Mouse (Mus musculus): ENCODE data around the gene Wfdc21. TPM values are rescaled to one million over a fixed set of nuclear protein-coding genes. Genes with fewer than 3 reads are reported as not detected.

The Wfdc21 gene
- polyA plus RNA-seq, 1 experiment from 2014 or later = not detected

DNA sequence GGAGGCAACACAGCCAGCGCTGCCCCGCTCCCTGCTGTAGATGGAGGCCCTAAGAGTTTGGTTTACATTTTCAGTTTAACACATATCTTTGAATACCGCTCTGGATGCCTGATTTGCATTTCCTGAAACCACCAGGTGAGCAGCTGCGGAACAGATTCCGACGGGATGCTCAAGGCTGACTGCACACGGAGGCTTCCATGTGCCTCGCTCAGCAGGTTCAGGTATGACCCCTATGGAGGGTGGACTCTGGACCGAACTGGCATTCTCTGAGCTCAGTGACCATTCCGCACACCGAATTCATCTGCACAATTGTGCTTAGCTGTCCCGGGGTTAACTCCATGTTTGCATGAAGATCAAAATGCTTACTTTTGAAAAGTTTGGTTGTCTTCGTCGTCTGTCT, 46.5 kb downstream of the Wfdc21 start:
- no peaks in the 10 kb centered on the region; the same call in 1 of the 2 replicates for H3K4me1 ChIP-seq

DNA sequence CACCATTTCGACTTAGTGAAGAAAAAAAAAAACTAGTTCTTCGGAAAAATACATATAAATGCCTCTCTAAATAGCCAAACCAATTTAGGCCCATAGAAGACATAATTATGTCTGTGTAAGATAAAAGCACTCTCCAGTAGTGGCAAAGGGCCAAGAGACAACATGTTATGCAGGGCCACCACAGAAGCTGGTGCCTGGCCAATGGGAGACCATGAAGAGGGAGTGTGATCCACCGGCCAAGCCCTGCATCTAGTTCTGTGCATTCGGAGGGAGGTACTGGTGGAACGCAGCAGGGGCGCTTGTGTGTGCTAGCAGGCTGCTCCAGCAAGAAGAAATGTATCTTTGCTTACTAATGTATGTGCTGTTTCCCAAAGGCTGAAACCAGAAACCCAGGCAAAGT, 49.4 kb downstream of the Wfdc21 start:
- DNase-seq (ENCODE audit: low spot score) = no peak
- Histone ChIP-seq H3K27me3 (ENCODE audit: insufficient read depth, poor library complexity, severe bottlenecking) (peaks cover 27% of the 10 kb centered on the region; the same call in 1 of the 2 replicates), H3K9me3 (no peaks in the 10 kb centered on the region), H3K4me1 (no peaks in the 10 kb centered on the region; the same call in 1 of the 2 replicates), H3K27ac (no peak overlapping the region), H3K4me3 (no peak overlapping the region), H3K36me3 (no peaks in the 10 kb centered on the region)
- WGBS = 82% methylated on average over 6 of the region's 6 CpGs

More for the DNA sequence above, 46.5 kb downstream of the Wfdc21 start:
- Histone ChIP-seq H3K27ac (no peak overlapping the region), H3K36me3 (no peaks in the 10 kb centered on the region), H3K9me3 (no peaks in the 10 kb centered on the region), H3K27me3 (ENCODE audit: insufficient read depth, poor library complexity, severe bottlenecking) (peaks cover 31% of the 10 kb centered on the region; the same call in 1 of the 2 replicates), H3K4me3 (no peak overlapping the region)
- no peak for DNase-seq (ENCODE audit: low spot score)
- 81% methylated on average over 14 of the region's 14 CpGs for WGBS

DNA sequence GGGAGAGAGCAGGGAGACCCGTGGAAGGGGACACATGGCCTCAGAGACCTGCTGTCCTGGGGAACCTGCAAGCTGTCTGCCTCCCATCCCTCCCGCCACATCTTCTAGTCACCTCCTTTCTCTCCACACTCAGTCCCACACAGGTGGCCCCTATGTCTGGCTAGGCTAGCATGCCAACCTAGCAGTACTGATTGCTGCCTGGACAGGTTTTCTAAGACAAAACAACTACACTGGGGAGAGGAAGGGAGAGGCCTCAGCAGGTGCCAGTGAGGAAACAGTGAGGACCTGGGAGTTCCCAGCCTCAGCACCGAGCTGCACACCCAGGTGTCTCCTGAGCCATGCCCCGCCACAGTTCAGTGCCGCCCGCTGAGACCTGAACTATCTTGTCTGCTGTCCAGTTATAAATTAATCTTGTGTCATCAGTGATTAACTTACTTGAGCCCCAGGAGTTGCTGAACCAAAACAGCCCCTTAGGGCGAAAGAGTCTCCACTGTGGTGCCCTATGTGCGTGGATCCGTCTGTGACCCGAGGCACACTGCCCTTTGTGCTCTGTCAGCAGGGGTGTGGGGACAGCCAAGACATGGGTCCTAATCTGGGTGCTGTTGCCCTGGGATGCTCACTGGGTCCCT, 50.4 kb downstream of the Wfdc21 start:
- Histone ChIP-seq H3K4me3 (no peak overlapping the region), H3K36me3 (no peaks in the 10 kb centered on the region), H3K27me3 (ENCODE audit: insufficient read depth, poor library complexity, severe bottlenecking) (peaks cover 27% of the 10 kb centered on the region; the same call in 1 of the 2 replicates), H3K4me1 (peaks cover 4% of the 10 kb centered on the region), H3K9me3 (no peaks in the 10 kb centered on the region), H3K27ac (no peak overlapping the region)
- DNase-seq (ENCODE audit: low spot score) = no peak
- WGBS = 82% methylated on average over 10 of the region's 10 CpGs

DNA sequence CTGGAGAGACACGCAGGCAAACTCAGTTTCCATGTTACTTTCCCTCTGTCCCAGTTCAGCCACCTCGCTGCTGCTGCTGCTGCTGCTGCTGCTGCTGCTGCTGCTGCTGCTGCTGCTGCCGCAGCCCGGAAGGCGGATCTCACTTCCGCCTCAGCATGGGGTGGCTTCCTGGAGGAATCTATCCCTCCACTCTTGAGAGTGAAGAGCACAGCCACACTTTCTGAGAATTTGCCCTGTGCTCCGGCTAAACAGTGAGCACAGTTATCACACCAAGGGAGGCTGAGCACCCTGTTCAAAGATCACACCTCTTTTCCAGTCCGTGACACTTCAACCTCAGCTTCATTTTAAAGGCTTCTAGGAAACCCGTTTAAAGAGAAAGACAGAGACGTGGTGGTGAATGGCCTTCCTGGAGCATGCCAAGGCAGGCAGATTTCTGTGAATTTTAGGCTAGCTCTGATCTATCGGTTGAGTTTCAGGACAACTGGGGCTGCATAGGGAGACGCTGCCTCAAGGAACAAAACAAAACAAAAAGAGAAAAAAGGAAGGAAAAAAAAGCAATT, 53.2 kb downstream of the Wfdc21 start:
- Histone ChIP-seq H3K9me3 (no peaks in the 10 kb centered on the region), H3K4me1 (peaks cover 17% of the 10 kb centered on the region), H3K27ac (0 out of 2 replicates have a peak overlapping the region, but pooled peaks have one; percentile 11), H3K36me3 (no peaks in the 10 kb centered on the region), H3K27me3 (ENCODE audit: insufficient read depth, poor library complexity, severe bottlenecking) (peaks cover 21% of the 10 kb centered on the region; the same call in 1 of the 2 replicates), H3K4me3 (no peak overlapping the region)
- 66% methylated on average over 12 of the region's 12 CpGs for WGBS
- DNase-seq (ENCODE audit: low spot score) = no peak

DNA sequence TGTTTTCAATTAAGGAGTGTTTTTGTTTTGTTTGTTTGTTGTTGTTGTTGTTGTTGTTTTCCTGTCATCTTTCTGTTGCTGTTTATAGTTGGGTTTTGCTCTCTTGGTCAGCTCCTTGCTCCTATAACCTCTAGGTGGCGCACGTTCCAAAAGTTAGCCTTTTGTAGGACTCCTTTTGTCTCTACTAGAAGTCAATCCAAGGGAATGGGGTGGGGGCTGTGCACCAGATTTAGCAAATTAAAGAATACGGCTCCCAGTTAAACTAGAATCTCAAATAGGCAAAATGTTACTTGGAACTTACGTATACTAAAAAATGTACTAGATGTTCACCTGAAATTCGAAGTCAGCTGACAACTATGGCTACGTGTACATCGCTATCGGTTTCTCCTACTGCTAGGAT, 55.4 kb downstream of the Wfdc21 start:
- H3K4me1 ChIP-seq = peaks cover 20% of the 10 kb centered on the region
- no peak overlapping the region for H3K27ac ChIP-seq
- no peak for DNase-seq (ENCODE audit: low spot score)
- peaks cover 10% of the 10 kb centered on the region; the same call in 1 of the 2 replicates for H3K27me3 ChIP-seq (ENCODE audit: insufficient read depth, poor library complexity, severe bottlenecking)
- 68% methylated on average over 8 of the region's 8 CpGs for WGBS
- H3K4me3 ChIP-seq = no peak overlapping the region
- H3K36me3 ChIP-seq = no peaks in the 10 kb centered on the region
- no peaks in the 10 kb centered on the region for H3K9me3 ChIP-seq

Other genes starting within 250 kb of the Wfdc21 start
- gene Heatr9, start 224.8 kb upstream of the Wfdc21 start, polyA plus RNA-seq (2016; fragmentation: Nextera tagmentation; extraction: Ambion mirVana) = not detected in 2 replicates
- gene Ccl5, start 216.4 kb upstream of the Wfdc21 start, polyA plus RNA-seq (2016; fragmentation: Nextera tagmentation; extraction: Ambion mirVana) = not detected in 2 replicates
- gene Ccl9, start 168.3 kb upstream of the Wfdc21 start, polyA plus RNA-seq (2016; fragmentation: Nextera tagmentation; extraction: Ambion mirVana) = 0.41 and 0.97 TPM in 2 replicates
- 0.64 and 2.5 TPM in 2 replicates for gene Ccl6, start 153.9 kb upstream of the Wfdc21 start, polyA plus RNA-seq (2016; fragmentation: Nextera tagmentation; extraction: Ambion mirVana)
- gene Rpl9-ps1, start 101.3 kb upstream of the Wfdc21 start, polyA plus RNA-seq (2016; fragmentation: Nextera tagmentation; extraction: Ambion mirVana) = not detected in 2 replicates
- 0.53 TPM in 1 of 2 replicates, not detected in the other for gene Ccl3, start 97.6 kb upstream of the Wfdc21 start, polyA plus RNA-seq (2016; fragmentation: Nextera tagmentation; extraction: Ambion mirVana)
- gene Ccl4, start 84.4 kb upstream of the Wfdc21 start, polyA plus RNA-seq (2016; fragmentation: Nextera tagmentation; extraction: Ambion mirVana) = not detected in 2 replicates
- gene Wfdc17, start 42.9 kb upstream of the Wfdc21 start, polyA plus RNA-seq (2016; fragmentation: Nextera tagmentation; extraction: Ambion mirVana) = 0.49 TPM in 1 of 2 replicates, not detected in the other
- 0.92 TPM in 1 of 2 replicates, not detected in the other for gene Wfdc18, start 37.9 kb upstream of the Wfdc21 start, polyA plus RNA-seq (2016; fragmentation: Nextera tagmentation; extraction: Ambion mirVana)
- 16.1 and 19.9 TPM in 2 replicates for gene Heatr6, start 6.8 kb downstream of the Wfdc21 start, polyA plus RNA-seq (2016; fragmentation: Nextera tagmentation; extraction: Ambion mirVana)
- 0.14 and 2.0 TPM in 2 replicates for gene Hnf1b, start 103.1 kb downstream of the Wfdc21 start, polyA plus RNA-seq (2016; fragmentation: Nextera tagmentation; extraction: Ambion mirVana)
- gene Ddx52, start 195.1 kb downstream of the Wfdc21 start, polyA plus RNA-seq (2016; fragmentation: Nextera tagmentation; extraction: Ambion mirVana) = 27.4 and 36.2 TPM in 2 replicates
- gene Synrg, start 217.5 kb downstream of the Wfdc21 start, polyA plus RNA-seq (2016; fragmentation: Nextera tagmentation; extraction: Ambion mirVana) = 8.7 and 9.5 TPM in 2 replicates

Measured in heart, embryonic 10.5 days (tissue).